Mouse (Mus musculus): ENCODE results near the gene Inip.
A peak's percentile ranks its signal among the peaks of the same experiment; 100 is the strongest.

Gene Inip

DNA sequence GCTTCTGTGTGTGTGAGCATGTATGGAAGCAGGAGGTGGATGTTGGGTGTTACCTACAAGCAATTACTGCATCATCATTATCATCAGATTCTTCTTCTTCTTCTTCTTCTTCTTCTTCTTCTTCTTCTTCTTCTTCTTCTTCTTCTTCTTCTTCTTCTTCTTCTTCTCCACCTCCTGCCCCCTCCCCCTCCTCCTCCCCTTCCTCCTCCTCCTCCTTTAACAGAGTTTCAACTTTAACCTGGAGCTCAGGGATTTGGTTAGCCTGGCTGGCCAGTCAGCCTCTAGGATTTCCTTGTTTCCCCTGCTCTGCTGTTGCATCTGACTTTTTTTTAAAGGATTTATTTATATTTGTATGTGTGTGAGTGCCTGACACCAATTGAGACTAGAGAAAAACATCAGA lies at the start of gene Inip:
Gene Inip, minus strand, starts transcription at position 101 of the 400 bp plus-strand sequence.
- no peak for DNase-seq (ENCODE audit: low spot score)

DNA sequence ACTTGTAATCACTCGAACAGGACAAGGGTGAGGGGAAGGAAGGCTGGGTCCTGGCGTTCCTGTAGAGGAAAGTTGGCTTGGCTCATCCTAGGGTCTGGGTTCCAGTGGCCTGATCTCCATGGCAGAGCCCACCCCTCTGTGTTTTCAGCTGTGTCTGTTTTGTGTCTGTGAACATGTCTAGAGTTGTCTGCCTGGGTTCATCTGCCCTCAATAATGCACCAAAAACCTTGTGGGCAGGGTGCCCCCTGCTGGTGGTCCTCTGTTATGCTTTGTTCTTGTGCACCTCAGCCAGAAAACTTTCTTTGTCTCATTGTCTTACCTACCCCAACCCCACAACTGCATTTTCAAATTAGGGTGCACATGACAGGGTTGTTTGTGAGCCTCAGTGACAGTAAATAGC lies 48.8 kb upstream of the Inip start:
- peak; percentile 60 for DNase-seq (ENCODE audit: low spot score)

DNA sequence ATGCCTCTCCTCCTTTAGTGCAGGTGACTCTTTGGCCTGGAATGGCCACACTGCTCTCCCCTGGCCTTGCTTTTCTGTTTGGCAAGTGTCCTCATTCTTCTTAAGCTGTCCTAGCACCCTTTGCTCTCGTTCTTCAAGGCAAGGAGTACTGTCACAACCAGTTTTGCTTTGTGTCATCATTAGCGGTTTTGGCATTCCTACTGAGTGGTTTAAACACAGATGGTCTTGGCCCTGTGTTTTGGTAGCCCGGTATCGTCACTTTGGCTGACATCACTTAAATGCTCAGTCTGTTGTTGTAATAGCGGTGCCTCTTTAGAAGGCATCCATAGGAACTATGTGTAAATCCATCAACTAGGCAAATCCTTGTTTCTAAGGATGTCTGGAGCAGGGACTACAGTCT lies 46.1 kb upstream of the Inip start:
- DNase-seq (ENCODE audit: low spot score) = no peak

DNA sequence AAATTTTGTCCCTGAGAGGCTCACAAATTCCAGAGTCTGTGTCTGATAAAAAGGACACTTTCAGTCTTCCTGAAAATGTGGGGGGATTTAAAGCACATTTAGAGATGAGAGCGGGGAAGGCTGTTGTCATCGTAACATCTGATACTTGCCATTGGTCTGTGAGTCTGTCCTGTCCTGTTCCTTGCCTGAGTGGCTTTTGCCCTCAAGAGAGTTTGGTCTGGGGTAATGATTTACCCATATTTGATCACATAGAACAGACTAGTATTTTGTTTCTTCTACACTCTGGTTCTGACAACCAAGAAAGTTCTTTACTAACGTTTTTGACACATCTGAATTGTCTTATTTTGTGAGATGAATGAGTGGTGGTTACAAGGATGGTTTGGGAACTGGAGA lies 43.9 kb upstream of the Inip start:
- DNase-seq (ENCODE audit: low spot score) = no peak

DNA sequence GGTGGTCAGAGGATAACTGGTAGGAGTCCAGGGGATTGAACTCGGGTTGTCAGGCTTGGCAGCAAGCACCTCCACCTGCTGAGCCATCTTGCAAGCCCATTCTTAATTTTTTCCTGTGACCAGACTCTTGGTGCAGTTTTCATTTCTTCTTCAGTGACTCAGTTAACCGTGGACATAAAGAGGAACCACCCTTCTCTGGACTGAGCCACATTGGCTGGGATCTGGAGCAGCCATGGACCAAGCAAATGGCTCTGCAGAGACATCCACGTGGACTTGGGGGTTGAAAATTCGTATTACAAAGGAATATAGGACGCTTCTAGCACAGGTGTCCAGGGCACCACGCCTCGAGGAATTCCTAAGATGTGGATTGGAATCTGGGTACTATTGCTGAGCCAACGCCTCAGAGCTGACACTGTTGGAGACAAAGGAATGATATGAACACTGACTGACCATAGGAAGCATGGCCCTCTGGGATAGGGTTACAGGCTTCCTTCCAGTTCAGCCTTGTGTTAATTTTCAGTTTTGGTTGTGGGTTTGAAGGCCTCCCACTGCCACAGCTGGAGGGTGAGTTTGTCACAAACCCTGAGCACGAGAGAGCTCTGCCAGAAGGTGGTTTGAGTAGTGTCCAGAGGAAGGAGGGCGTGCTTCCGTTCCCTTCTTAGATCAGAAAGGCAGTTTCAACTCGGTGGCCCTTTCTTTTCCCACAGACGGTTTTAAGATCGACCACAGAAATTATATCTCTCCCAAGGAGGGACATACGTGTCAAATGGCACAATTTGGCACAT lies 43.3 kb upstream of the Inip start:
- DNase-seq (ENCODE audit: low spot score) = no peak

DNA sequence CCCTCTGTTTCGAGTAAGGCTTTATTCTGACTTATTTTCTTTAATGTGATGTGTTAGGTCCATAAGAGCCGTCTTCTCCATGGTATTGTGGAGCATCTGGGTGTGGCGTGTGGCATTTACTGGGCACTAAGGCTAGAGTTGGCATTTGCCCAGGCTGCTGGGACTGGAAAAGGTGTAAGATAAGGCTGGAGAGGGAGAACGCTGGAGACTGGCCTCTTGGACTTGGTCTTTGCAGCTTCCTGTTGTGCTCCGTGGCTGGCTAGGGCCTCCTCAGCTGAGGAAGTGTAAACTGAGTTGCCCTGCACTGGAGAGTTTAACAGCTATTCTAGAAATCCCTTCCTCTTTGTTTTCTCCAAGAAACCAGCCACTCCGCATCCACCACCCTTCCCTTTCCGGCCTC lies 36.3 kb upstream of the Inip start:
- no peak for DNase-seq (ENCODE audit: low spot score)

DNA sequence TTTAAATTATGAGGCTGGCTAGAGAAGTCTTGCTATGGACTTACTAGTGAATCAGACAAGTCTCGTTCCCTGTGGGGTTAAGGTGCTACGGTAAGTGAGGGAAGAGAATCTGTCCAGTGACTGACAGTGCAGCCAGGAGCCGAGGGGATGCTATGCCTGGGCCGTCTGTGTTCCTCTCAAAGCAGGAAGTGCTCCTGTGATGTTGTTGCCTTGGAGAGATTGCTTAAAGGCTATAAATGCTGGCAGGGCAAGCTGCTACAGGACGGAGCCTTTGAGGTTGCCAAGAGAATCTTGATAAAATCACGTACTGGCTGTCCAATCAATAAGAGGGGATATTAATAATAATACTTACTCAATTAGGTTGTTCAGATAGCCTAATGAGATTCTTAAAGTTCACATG lies 31.4 kb upstream of the Inip start:
- DNase-seq (ENCODE audit: low spot score) = no peak

DNA sequence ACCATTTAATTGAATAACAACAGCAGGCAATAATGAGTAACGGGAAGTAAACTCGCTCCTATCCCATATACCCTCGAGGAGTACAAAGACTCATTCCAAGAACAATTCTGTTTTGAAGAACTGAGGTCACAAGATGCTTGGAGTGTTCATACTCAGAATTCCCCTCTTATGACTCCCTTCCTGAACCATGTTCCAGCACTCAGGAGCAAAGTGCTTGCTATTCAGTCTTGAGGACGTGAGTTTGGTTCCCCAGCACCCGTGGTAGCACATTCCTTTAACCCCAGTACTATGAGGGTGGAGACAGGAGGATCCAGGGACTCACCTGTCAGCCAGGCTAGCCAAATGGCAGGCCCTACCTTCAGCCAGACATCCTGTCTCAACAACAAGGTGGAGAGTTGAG lies 29.6 kb upstream of the Inip start:
- DNase-seq (ENCODE audit: low spot score) = no peak

DNA sequence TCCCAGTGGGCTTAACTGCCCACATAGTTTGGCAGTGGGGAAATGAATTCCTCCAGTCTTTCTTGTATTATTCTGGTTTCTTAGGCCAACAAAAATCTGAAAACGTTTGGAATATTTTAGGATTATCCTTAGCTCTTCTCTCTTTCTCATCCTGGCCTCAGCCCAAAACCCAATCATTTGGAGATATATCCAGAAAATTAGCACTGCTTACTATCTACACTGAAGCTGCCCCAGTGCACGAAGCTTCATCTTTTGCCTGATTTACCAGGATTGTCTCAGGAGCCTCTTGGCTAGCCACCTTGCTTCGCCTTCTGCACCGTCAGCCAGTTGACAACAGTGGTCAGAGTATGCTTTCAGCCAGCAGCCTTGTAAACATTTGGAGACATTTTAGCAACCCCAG lies 27.7 kb upstream of the Inip start:
- no peak for DNase-seq (ENCODE audit: low spot score)

DNA sequence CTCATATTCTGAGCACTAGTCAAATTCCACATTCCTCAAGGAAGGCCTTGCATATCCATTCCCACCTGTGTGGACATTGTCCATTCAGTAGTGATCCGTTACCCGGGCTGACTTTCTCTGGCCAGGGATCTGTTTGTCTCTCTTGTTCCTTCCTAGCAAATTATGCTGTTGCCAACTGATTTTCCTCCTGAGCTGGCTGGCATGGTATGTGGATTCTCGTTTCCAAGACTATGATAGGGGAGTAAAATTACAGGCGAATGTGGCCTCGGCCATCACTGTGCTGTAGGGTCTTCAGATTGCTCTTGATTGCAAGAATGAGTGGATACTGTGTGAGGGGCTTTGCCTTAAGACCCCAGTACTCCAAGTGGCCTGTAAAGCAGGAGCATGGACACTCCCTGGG lies 25.0 kb upstream of the Inip start:
- DNase-seq (ENCODE audit: low spot score) = no peak

DNA sequence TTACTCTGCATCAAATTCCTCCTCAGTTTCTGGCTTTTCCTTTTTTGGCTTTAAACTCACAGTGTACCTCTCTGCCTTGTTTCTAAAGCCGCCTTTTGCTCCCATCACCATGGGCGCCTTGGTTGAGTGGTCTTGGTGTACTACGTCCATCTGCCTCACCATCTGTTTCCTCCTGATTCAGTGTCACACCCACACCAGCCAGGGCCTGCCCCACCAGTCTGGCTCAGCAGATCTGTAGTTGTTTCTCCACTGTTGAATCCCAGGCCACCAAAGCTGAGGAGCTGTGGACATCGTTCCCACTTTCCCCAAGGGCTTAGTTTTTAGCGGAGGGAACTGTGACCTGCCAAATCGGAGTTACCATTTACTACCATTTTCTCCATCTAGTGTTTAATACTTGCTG lies 24.2 kb upstream of the Inip start:
- DNase-seq (ENCODE audit: low spot score) = no peak

DNA sequence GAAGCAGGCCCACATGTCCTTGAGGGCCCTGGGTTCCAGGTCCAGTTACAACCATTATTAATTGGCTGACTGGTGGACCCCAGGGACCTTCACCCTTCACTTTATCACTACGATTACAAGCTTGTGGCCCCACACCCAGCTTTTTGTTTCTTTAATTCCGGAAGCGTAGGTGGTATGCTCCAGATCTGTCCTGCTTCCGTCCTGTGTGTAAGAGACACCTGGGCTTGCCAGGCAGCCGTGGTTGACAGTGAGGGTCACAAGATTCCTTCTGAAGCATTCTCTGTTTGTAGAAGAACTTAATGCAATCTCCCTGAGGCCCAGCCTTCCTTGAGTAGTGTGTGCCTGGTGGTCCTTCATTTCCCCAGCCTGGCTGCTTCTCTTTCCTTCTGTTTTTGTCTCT lies 23.5 kb upstream of the Inip start:
- no peak for DNase-seq (ENCODE audit: low spot score)

DNA sequence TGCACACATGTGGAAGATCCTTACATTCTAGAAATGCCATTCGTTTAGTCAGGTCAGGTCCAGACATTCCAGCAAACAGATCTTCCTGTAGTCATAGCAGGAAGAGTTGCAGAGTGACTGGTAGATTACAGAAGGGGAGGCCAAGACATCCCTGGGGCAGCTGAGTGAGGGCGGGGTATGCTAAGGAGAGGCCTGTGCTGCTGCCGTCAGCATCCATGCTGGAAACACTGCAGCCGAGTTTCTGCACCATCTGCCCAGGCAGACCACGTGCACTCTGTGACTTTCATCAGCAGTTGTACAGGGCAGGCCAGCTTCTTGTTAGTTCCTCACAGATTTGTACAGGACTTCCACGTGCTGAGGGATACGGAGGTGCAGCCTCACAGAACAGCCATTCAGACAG lies 22.1 kb upstream of the Inip start:
- DNase-seq (ENCODE audit: low spot score) = no peak

DNA sequence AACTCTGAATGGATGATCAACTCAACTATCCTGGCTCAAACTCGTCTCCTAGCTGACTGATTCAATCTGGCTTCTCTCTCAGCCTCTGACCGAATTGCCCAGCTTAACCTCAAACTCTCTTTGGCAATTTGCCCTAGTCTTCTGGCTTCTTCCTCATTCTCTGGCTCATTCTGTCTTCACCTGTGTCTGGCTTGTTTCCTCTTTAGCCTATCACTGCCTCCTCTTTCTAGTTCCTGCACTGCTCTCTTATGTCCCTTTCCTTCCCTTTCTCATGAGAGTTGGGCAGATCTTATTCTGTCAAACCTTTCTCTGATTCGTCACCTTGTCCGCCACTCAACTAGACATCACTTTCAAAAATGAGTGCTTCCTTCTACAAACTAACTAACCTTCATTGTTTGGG lies 20.7 kb upstream of the Inip start:
- DNase-seq (ENCODE audit: low spot score) = no peak

DNA sequence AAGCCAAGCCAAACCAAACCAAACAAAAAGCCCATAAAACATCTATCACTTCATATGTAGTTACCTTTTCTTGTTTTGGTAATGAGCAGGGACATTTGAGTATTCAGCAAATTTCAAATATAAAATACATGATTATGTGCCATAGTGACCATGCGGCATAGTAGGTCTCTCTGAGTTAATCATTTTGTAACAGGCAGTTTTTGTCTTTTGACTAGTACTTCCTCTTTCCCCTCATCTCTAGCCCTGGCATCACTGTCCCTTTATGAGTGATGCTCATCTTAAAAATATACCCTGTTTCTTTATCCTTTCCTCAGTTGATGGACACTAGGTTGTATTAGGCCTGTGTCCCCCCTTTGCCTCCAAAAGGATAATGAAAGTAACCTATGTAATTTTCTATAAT lies 20.1 kb upstream of the Inip start:
- DNase-seq (ENCODE audit: low spot score) = no peak

DNA sequence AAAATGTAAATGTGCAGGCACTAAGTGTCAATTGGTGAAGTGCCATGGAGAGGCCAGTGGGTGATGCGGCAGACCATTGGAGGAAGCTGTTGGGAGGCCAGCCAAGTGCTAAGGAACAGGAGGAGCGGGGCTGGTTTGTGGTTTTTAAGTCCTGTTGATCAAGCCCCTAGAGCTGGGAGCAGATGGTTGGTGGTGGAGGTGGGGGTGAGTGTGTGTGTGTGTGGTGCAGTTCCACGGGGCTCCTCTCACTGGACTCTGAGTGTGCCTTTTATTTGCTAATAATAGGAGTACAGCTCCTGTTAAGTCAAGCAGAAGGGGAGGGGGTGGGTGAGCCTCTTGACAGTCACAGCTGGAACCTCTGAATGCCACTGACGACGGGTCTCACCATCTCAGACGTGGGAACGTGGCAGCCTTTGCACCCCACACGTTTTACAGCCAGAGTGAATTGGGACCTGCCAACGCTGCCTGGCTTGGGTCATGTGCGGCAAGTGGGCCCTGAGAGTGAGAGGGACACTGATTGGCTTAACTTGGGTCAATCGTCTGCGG lies 18.2 kb upstream of the Inip start:
- no peak for DNase-seq (ENCODE audit: low spot score)

DNA sequence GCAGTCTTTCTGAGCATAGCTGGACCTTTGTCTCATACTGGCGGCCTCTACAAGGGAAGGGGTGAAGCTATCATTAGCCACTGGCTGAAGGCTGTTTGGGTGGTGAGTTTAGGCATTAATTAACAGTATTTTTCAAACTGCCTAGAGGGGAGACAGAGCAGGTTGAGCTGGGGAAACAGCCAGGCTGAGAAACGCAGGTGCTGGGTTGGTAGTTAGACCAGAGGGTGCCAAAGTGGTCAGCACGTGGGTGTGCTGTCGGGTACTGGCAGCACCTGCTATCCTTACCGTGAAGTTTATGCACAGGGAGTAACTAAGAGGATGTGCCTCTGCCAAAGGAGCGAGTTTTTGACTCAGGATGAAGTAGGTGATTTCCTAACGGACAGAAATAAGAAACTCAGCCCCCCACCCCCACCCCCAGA lies 17.7 kb upstream of the Inip start:
- DNase-seq (ENCODE audit: low spot score) = no peak

DNA sequence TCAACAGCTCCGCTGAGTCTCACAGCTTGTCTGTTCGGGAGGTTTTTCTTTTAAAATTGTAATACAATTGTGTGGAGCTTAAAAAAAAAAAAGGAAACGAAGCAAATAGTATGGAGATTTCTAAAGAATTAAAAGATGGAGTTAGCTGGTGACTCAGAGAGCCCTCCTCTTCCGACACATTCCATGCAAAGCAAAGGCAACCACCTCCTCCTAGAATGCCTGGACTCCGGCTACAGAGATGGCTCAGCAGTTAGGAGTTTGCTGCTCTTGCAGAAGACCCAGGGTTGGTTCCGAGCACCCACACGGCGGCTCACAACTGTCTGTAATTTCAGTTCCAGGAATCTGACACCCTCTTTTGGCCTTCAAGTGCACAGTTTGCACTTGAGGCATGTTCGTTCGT lies 17.1 kb upstream of the Inip start:
- no peak for DNase-seq (ENCODE audit: low spot score)

DNA sequence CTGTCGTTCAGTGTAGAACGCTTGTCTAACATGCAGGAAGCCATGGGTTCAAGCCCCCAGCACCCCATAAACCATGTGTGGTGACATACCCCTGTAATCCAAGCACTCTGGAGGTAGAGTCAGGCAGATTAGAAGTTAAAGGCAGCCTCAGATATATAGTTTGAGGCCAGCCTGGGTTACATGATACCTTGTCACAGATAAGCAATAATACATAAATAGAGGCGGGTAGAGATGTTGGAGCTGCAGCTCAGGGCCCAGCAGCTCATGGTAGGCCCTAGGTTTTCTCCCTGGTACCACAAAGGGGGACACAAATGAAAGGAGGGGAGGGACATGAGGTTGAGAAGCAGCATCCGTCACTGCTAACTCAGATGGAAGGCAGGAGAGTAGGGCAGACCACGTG lies 16.4 kb upstream of the Inip start:
- no peak for DNase-seq (ENCODE audit: low spot score)

DNA sequence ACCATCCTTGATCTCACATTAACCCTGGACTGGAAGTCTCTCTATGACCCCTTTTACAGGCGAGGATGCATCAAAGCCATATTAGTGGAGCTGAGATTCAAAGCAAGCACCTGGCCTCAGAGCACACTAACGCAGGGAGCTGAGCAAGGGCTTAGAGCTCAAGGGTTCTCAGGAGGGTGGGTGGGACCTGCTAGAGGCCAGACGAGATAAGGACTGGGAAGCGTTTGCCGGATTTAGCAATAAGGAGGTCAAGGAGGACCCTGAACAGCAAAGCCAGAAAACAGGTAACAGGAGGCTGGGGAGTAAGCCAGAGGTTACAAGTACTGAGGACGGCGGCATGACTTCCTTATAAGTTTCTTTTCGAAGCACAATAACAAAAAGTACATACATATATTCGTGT lies 15.1 kb upstream of the Inip start:
- no peak for DNase-seq (ENCODE audit: low spot score)

DNA sequence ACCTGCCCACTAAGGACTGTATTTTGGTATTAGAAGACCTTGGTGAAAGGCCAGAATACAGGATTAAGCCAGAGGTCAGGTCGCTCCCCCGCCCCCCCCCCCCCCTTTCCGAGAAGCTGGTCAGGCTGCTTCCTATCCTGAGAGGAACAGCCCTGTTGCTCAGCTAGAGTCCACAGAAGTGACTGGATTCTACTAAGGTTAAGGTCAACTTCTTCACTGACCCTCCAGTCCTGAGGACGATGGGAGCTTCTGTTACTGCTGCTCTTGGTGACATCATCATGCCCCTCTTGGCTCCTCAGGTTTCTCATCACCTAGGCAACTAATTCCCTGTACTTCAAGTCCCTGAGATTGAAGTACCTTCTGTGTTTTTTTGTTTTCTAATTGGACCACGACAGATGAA lies 14.6 kb upstream of the Inip start:
- no peak for DNase-seq (ENCODE audit: low spot score)

DNA sequence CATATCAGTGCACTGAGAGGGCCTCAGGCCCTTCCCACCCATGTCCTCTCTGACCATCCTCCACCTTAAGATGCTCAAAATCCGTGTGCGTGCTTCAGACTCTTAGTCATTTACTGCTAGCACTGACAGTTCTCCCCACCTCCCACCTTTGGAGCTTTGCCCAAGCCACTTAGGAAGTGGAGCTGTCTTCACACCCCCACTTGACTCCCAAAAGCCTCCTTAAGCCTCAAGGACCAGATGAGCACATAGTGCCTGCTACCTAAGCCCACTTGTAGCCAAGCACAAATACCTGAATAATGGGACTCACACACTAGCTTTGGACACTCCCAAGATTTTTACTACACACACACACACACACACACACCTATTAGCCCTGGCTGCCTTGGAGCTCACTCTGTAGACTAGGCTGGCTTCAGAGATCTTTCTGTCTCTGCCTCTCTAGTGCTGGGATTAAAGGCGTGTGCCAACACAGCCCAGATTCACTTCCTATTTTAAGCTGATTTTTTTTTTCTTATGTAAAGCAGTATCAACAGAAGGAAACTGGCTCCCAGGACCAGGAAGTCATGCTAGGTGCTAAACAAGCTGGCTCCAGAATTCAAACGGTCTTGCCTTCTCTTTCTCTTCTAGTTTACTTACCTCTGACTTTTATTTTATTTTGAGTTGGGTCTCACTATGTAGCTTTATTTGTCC lies 13.9 kb upstream of the Inip start:
- no peak for DNase-seq (ENCODE audit: low spot score)

DNA sequence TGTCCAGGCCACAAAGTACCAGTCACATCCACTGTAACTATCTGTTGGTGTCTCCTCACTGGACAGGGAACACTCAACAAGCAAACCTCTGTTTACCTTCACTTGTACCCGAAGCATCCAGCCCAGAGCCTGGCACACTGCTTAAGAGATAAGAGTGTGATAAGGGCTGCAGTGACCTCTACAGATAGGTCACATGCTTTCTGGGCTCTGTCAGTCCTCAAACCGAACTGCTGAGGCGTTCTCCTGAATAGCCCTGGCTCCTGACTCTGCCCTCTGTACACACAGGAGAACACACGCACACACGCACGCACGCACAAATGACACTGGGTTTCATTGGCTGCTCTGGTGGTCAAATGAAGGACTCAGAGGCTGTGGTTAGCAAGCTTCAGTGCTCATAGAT lies 12.7 kb upstream of the Inip start:
- no peak for DNase-seq (ENCODE audit: low spot score)

DNA sequence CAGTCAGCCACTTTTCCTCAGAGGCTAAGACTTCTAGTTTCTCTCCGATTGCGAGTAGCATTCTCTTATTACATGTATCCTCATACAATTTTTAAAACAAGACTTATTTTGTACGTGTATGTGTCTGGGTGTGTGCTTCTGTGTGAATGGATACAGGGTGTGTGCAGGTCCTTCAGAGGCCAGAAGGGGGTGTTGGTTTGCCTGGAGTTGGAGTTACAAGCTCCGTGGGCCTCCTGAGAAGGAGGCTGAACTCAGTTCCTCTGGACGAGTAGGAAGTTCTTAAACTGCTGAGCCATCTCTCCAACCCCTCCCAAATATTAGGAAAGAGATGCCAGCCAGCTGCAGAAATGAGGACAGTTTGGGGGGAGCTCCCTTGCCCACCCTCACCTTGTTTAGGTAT lies 7.0 kb upstream of the Inip start:
- DNase-seq (ENCODE audit: low spot score) = no peak
